Mouse (Mus musculus) heart, postnatal 25 days (tissue): ENCODE results near the gene Cxcr2. TPM values are rescaled to one million over a fixed set of nuclear protein-coding genes. Genes with fewer than 3 reads are reported as not detected.

Experiments used
- DNase-seq: peaks from one replicate; pipeline ENCODE4 v3.0.0; 2022; ENCODE audit warnings: low spot score
- intact Hi-C: fragments of 180-260 bp; cut with DNase I; formaldehyde crosslinking; loops from one replicate; pipeline ENCODE4 v1.15.1; 2025
- total RNA-seq, 2 experiments: library from RNA; stranded (reverse); gene quantifications; 2 replicates each; pipeline ENCODE4 v1.2.3; 2021

Cxcr2 gene
- total RNA-seq = under 1 TPM; 0.10 to 0.11 TPM

- intact Hi-C loops = no loop called here
- DNase-seq = no peak
Measured at GRCm38 (mm10) chr1:74153461-74154184, at the start of gene Cxcr2. Gene Cxcr2 (plus strand): TSS chr1:74153989.

- DNase-seq = no peak
- intact Hi-C loops = no loop called here
Measured at GRCm38 (mm10) chr1:74105660-74106059, 48.1 kb upstream of the Cxcr2 start.

DNA sequence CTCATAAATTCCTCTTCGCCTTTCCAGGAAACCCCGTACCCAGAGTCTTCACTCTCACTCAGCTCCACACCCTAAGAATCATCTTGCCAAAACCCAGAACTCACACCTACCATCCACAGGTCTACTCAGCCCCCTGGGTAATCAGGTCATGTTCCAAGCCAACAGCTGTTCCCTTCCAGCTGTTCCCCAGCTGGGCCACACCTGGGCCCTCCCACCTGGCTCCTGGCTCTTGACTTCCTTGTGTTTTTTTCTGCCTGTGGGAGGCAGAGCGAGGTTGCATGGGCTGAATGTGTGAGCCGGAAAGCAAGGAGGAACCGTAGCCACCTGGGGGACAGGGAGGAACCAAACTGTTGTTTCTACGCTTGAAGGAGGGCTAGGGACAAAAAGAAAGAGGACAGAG, 47.6 kb upstream of the Cxcr2 start:
- DNase-seq = no peak
- intact Hi-C loops = no loop called here

GRCm38 (mm10) chr1:74107931-74108618, 45.7 kb upstream of the Cxcr2 start:
- no peak for DNase-seq
- intact Hi-C loops = no loop called here

GRCm38 (mm10) chr1:74109670-74110069, 44.1 kb upstream of the Cxcr2 start:
- intact Hi-C loops = no loop called here
- no peak for DNase-seq

GRCm38 (mm10) chr1:74110932-74111695, 42.7 kb upstream of the Cxcr2 start:
- no peak for DNase-seq

DNA sequence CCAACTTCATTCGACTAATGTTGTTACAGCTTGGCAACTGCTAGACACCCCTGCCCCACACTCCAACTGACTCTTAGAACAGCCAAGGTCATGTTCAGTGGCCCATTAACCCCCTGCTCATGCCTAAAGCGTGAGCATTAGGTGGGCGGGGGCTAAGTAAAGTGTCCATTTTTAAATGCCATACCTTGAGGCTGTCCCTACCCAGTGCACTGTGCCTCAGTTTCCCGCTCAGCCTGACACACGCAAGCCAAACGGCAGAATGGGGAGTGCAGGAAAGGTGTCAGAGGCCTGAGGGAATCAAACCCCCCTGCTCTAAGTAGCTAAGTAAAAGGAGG, 42.1 kb upstream of the Cxcr2 start:
- intact Hi-C loops = no loop called here
- DNase-seq = no peak

More at GRCm38 (mm10) chr1:74110932-74111695, 42.7 kb upstream of the Cxcr2 start:
- intact Hi-C loops = no loop called here

DNA sequence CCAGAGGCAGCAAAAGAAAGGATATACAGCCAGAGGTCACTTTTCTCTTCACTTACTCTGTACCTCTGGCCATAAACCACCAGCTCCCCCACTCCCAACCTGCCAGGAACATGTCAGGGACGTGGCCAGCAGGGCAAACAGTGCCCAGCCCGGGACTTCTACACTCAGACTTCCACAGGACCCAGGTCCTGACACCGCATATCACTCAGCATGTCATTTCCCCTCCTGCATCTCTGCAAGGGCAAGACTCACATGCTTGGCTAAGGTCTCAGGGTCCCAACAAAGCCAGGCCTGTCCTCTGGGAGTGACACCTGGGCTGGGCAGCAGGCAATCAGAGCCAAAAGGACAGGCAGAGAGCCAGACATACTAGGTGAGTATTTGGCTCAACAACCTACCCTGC, 40.7 kb upstream of the Cxcr2 start:
- intact Hi-C loops = no loop called here
- DNase-seq = no peak

DNA sequence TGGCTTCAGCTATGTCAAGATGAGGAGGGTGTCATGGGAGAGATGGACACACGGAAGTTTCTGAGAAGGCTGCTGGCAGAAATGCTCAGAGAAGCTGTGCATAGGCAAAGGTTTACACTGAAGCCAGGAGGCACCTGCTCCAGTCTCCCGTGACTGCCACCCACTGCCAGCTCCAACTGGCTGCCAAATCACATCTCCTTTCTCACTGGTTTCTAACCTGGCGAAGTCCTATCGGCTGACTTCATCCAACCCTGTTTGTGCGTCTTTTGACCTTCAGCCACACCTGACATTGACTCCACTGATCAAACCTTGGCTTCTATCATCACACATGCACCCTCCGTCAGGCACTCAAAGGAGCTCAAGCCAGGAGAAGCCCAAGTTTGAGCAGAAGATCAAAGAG, 35.9 kb upstream of the Cxcr2 start:
- DNase-seq = no peak
- intact Hi-C loops = no loop called here

DNA sequence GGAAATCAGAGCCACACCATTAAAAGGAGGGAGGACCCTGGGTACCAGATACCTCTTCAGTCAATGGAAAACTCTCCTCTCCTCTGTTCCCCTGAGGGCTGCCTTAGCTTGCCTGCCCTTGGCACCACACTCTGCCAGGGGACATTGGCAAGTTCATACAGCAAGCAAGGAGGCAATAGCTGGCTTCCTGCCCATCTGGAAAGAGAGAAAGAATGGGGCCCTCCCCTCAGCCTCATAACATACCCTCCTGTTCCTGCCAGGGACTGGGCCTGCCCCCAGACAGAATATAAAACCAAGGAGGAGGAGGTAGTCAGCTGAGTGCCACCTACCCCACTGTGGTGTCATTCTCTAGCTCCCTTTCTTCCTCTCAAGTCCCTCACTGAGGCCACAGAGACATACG, 34.7 kb upstream of the Cxcr2 start:
- peak; percentile 24 for DNase-seq
- intact Hi-C loops = no loop called here

- DNase-seq = no peak
- intact Hi-C loops = no loop called here
Measured at GRCm38 (mm10) chr1:74121138-74121537, 32.7 kb upstream of the Cxcr2 start.

DNA sequence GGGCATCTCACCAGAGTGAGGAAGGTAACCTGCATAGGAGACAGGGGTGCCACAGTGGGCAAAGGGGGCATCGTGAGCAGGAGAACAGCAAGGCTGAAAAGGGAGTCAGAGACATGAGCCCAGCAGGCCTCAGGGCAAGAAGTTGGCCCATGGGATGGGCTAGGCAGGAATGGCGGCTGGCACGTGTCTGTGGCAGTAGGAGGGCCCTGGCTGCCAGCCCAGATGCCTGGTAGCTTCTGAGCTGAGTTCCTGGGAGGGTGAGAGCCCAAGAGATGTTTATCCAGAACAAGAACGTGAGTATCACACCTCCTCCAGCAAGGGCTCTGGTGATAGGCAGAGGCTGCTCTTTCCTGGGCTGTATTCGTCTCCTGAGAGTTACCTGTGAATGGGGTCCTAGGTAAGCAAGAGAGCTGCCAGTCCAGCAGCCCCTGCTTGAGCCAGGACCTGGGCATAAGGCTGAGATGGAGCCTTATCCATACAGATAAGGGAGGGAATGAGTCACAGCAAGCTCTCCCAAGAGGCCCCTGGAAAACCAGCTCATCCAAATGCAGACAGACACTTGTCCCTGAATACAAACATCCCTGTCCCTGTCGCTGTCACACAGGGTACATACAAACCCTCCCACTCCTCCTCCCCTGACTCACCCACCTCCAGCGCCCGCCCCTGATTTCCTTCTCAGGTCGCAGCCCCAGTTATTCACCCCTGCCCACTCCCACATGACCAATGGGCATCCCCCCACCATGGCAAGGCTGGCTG, 31.8 kb upstream of the Cxcr2 start:
- intact Hi-C loops = loop anchor here (2.0 kb wide), 1 partner anchor 39 kb away; no protein-coding TSS in a partner anchor
- no peak for DNase-seq

DNA sequence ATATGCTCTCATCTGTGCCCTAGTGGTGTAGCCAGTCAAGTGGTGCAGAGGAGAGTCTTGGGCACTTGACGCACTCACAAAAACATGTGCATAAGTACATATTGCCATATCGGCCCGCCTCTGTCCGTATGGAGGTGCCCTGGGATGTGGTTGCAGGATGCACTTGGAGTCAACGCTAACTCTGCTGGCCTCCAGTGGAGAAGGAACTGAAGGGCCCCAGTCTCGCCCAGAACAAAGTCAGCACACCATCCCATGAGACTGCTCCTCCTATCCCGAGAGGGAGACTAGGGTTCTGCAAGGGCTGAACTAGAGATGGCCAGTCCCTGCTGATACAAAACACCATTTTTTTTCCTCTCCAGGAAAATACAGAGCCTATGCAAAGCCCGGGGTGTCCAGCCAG, 30.6 kb upstream of the Cxcr2 start:
- no peak for DNase-seq
- intact Hi-C loops = loop anchor here (2.0 kb wide), 1 partner anchor 40 kb away; no protein-coding TSS in a partner anchor

- intact Hi-C loops = loop anchor here (2.0 kb wide), 1 partner anchor 128 kb away; no protein-coding TSS in a partner anchor
Measured at GRCm38 (mm10) chr1:74124021-74124981, 29.5 kb upstream of the Cxcr2 start, which contains the start of gene Tns1. Gene Tns1 (minus strand): TSS chr1:74124449.

DNA sequence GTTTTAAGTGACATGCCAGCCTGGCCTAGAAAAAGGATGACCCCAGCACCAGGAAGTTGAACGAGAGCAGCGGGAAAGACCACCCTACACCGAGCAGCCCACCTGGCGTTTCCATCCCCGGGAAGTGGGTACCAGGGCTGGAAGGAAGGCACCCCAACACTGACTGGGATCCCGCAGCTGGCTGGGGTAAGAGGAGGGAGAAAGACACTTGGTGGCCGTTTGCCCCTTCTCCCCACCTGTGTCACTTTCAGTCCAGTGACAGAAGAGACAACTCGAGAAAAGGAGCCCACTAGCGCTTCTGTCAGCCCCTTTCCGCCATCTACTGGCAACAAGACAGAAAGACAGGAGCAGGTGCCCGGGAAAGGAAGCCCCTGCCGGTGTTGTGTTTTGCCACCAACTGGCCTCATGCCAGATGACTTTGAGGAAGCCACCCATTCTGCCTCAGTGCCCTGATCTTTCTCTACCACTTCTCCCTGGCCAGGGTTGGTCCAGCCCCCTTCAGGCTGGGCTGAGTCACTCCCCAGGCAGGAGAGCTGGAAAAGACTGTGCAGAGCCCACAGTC, 28.7 kb upstream of the Cxcr2 start, which contains the start of gene Rufy4:
TSS of gene Rufy4 (plus strand) at position 551 of the 562 bp plus-strand sequence.
- intact Hi-C loops = loop anchor here (1.0 to 2.0 kb wide), 2 partner anchors 128 to 223 kb away; no protein-coding TSS in a partner anchor
- peak; percentile 48 for DNase-seq

More at GRCm38 (mm10) chr1:74124021-74124981, 29.5 kb upstream of the Cxcr2 start, which contains the start of gene Tns1:
- DNase-seq = no peak

- intact Hi-C loops = no loop called here
Measured at GRCm38 (mm10) chr1:74130883-74131659, 22.7 kb upstream of the Cxcr2 start.

DNA sequence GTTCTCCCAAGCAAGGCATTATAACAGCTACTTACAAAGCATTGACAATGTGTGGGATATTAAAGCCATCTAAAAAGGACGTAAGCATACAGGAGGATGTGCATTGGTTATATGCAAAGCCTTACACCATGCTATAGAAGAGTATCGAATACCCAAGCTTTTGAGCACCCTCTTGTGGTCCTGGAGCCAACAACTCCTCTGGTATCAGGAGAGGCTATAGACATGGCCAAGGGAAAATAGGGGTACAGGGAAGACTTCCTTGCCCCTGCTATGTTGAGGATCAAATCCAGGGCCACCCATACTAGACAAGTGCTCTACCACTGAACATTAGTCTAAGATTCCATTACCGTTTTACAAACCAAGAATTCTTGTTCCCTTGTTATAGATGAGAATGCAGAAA, 21.8 kb upstream of the Cxcr2 start:
- no peak for DNase-seq
- intact Hi-C loops = no loop called here

More at GRCm38 (mm10) chr1:74130883-74131659, 22.7 kb upstream of the Cxcr2 start:
- DNase-seq = no peak
